Mouse (Mus musculus) cortical plate, adult 2 months (tissue): ENCODE data around the gene Tshz2. TPM values are rescaled to one million over a fixed set of nuclear protein-coding genes. Genes with fewer than 3 reads are reported as not detected.

Source experiments
- H3K27ac ChIP-seq: fragments of 200-500 bp; 2 replicates; pipeline ENCODE4 v1.5.1; 2012; ENCODE audit warnings: low read length, control low read depth, inconsistent platforms; ENCODE audit not compliant: insufficient read depth
- H3K4me1 ChIP-seq: fragments of 200-500 bp; 2 replicates; pipeline ENCODE4 v1.6.1; 2011; ENCODE audit warnings: low read length; ENCODE audit not compliant: control insufficient read depth, insufficient read depth
- H3K4me3 ChIP-seq: fragments of 200-500 bp; 2 replicates; pipeline ENCODE4 v1.5.1; 2011; ENCODE audit warnings: mild to moderate bottlenecking, low read length, control low read depth; ENCODE audit not compliant: insufficient read depth
- CTCF ChIP-seq: fragments of 200-500 bp; IDR thresholded peaks from 2 replicates; pipeline ENCODE4 v1.5.1; 2011; ENCODE audit warnings: mild to moderate bottlenecking, control low read depth, low read length; ENCODE audit not compliant: insufficient read depth; ENCODE audit errors: extremely low read depth
- POLR2A ChIP-seq: fragments of 200-500 bp; IDR thresholded peaks from 2 replicates; pipeline ENCODE4 v1.6.1; 2011; ENCODE audit warnings: mild to moderate bottlenecking, low read length, control low read depth; ENCODE audit not compliant: insufficient read depth; ENCODE audit errors: extremely low read depth
- polyA plus RNA-seq: library from polyadenylated mRNA; depleted of rRNA; stranded (reverse); fragments of >200 nt; gene quantifications from 2 replicates; pipeline ENCODE4 v1.2.3, GENCODE M21; 2012

Gene Tshz2
- polyA plus RNA-seq, 1 experiment = 46.5 TPM

DNA sequence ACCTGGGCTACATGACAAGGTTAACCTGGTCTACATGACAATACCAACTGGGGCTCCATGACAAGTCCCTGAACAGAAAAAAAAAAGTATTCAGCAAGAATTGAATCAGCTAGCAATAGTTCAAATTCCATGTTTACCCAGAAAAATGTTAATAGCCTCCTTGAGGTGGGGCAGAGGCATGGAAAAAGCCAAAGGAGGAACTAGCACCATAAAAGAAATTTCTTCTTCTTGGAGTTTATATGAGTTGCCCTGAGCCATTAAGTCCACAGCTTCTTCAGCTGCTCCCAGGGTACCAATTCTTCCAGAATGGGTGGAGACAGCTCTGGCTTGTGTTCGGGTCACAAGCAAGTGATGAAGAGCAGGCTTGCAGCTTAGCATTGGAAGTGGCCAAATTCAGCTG is 20.5 kb downstream of the Tshz2 start:
- Histone ChIP-seq H3K27ac (no peak overlapping the region), H3K4me3 (no peak overlapping the region), H3K4me1 (no peaks in the 10 kb centered on the region)
- TF ChIP-seq POLR2A = no peak
- TF ChIP-seq CTCF = no peak

DNA sequence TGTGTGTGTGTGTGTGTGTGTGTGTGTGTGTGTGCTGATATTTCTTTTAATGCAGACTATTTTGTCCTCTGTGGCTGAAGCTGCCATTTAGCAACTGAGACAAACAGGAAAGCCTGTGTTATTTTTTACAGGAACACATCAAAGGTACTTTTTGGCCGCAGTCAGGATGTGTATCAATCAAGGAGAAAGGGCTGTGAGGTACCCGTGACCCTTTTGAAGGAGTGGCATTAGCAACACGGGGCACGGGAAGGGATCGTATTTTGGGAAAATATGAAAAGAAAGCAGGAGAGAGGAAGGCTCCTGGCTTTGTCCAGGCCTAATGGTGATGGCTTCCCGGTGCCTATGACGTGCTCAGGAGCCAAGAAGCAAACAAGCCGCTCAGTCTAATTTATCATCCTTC is 31.0 kb downstream of the Tshz2 start:
- TF ChIP-seq CTCF (no peak), POLR2A (no peak)
- Histone ChIP-seq H3K27ac (peak overlapping the region; percentile 58; the same call in 1 of the 2 replicates), H3K4me3 (no peak overlapping the region), H3K4me1 (peaks cover 4% of the 10 kb centered on the region)

DNA sequence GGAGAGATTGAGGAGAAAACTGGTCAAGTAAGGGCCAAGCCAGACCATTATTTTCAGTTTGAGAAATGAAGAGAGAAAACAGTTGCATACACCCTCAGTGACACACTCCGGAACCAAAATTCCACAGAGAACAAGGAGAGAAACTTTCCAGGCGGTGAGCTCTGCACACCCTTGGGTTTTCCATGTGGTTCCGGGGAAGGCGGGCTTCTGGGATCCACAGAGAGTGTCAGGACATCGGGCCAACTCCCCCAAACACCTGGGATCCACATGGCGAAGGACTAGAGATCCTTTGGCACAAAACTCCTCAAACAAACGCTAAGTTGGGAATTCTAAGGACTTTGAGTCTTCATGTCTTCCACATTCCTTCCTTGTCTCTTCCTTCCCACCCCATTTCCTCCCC is 38.5 kb downstream of the Tshz2 start:
- peaks cover 4% of the 10 kb centered on the region for H3K4me1 ChIP-seq
- no peak overlapping the region for H3K4me3 ChIP-seq
- no peak overlapping the region for H3K27ac ChIP-seq
- no peak for TF ChIP-seq POLR2A
- TF ChIP-seq CTCF = no peak

DNA sequence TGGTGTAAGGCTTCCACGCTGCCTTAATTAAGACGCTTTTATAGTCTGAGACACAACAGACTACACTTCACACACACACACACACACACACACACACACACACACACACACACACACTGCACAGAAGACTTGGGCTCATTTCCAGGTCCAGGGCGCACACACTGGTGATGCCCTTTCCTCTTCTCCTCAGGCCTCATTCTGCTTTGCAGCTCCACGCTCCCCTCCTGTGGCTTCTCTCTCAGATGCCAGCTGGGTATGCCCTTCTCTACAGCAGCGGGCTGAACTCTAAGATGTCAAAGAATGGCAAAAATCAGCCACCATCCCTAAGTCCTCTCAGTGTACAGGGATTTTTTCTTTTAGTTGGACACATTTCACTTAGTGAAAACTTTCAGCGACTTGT is 41.0 kb downstream of the Tshz2 start:
- TF ChIP-seq POLR2A = no peak
- TF ChIP-seq CTCF = no peak
- no peaks in the 10 kb centered on the region; the same call in 1 of the 2 replicates for H3K4me1 ChIP-seq
- no peak overlapping the region for H3K4me3 ChIP-seq
- H3K27ac ChIP-seq = no peak overlapping the region

DNA sequence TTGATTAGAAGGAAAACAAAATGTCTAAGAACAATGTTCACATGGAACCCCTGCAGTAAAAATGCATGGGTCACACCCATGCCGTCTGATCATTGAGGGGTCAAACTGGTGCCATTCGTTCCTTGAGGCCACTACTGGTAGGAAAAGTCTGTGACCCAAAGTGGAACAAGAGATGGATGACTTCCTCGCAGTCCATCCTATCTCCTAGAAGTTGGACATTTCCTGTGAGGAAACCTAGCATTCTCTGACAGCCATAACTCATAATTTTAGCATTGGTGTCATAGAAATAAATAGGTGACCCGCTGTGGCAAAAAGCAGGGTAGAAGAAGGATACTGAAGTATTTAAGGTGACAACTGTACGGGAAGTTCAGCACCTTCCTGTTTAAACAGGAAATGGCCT is 41.4 kb downstream of the Tshz2 start:
- no peak for TF ChIP-seq POLR2A
- no peak for TF ChIP-seq CTCF
- Histone ChIP-seq H3K4me1 (peaks cover under 1% of the 10 kb centered on the region), H3K4me3 (no peak overlapping the region), H3K27ac (no peak overlapping the region)

DNA sequence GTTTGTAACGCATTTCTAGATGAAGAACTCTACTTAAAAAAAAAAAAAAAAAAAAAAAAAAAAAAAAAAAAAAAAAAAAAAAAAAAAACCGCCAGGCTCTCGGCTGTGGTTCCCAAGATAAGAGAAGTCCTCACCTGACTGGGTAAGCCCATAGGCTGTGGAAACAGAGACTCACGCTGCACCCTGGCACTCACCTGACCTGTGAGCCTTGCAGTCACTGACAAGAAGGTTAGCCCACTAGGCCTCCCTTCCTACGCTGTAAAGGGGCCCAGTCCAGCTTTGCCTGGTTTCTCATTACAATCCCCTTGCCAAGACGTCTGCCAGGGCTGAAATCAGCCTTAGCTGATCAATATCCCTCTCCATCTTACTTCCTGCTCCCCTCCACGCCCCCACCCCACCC is 46.5 kb downstream of the Tshz2 start:
- Histone ChIP-seq H3K4me1 (peaks cover 3% of the 10 kb centered on the region), H3K27ac (no peak overlapping the region), H3K4me3 (no peak overlapping the region)
- no peak for TF ChIP-seq POLR2A
- TF ChIP-seq CTCF = no peak

DNA sequence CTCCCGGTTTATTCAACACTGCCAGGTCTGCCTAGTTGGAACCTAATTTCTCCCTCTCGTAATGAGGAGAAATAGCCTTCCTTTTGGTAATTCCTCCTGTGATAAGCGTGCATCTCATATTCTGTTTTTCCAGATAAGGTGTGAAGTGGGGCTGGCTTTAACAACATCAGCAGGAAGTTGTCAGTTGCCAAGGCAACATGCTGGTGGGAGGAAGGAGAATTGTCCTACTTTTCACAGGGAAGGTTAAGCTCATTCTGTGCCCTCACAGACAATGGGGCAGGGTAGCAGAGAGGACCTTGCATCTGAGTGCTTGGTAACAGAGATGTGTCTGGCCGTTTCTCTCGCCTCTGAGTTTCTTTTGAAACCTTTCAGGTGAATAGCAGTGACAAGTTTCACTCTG is 47.1 kb downstream of the Tshz2 start:
- no peak overlapping the region for H3K27ac ChIP-seq
- H3K4me1 ChIP-seq = peaks cover 3% of the 10 kb centered on the region
- TF ChIP-seq CTCF = no peak
- H3K4me3 ChIP-seq = no peak overlapping the region

DNA sequence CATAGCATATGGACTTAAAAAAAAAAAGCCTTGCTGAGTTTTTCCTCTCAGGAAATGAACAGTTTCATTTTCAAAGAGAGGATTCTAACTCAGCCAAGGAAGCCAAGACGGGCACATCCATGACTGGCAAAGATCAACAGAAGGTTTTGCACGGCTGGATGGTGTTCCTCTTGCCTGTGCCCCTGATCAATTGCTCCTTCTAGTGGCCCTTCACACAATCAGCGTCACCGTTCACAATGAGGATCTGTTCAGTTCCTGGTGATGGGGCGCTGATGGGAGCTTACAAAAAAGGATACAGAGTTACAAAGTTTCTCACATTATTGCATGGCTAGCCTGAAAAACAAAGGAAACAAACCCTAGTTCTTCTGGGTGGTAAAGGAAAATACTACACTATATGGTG is 52.4 kb downstream of the Tshz2 start:
- Histone ChIP-seq H3K27ac (no peak overlapping the region), H3K4me1 (no peaks in the 10 kb centered on the region), H3K4me3 (no peak overlapping the region)
- no peak for TF ChIP-seq POLR2A
- TF ChIP-seq CTCF = peak; percentile 28; the same call in 1 of the 2 replicates

DNA sequence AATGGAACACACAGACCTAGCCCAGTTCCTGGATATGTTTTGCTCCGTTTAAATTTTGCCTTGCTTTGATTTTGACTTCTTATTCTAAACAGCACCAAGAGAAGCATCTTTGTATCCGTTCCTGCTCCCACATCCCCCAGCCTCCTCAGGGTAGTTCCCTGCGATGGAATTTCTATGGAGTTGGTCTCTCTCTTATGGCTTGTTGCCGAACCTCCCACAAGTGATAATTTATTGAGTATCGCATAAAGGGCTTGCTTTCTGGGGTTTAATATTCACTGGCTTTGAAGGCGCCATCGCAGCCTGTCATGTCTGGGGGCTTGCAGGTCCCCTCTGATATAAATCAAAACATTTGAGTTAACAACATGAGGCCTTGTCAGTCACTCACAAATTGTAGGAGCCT is 52.9 kb downstream of the Tshz2 start:
- Histone ChIP-seq H3K4me3 (no peak overlapping the region), H3K27ac (no peak overlapping the region), H3K4me1 (no peaks in the 10 kb centered on the region)
- TF ChIP-seq CTCF = no peak
- TF ChIP-seq POLR2A = no peak

DNA sequence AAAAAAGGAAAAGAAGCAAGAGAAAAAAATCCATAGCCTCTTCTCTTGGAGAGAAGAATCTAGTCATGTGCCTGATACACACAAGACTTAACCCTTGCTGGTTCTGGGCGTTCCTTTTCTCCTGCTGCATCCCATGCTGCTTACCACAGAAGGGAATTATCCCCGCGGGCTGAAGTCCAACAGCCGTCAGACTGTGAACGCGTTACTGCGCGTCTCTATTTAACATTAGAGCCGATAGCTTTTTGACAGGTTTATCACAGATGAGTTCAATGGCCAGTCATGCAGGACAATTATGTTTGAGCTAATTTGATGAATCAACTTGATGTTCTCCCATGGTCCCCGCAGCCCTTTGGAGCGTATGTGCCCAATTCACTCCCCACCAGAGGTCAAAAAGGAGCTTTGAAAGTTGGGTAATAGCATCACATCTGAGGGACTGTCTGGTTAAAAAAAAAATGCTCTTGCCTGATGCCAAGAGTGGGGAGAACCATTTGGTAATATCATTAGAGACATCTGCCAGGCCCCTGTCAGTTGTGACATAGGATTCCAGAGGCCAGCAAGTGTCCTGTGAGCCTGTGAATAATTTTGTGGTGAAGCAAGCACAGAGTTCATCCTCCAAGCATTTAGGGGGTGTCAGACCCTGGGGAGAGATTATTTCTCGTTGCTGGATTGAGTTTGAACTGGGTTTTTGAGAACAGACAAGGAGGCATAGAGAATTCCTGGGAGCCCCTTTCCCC is 54.1 kb downstream of the Tshz2 start:
- H3K4me3 ChIP-seq = no peak overlapping the region
- no peaks in the 10 kb centered on the region for H3K4me1 ChIP-seq
- H3K27ac ChIP-seq = no peak overlapping the region
- no peak for TF ChIP-seq POLR2A
- no peak for TF ChIP-seq CTCF
